Mouse (Mus musculus) MEL (cell line): Measurements from ENCODE around the gene Tnk2. TPM values are rescaled to one million over a fixed set of nuclear protein-coding genes. Genes with fewer than 3 reads are reported as not detected.

Experiments
- DNase-seq: peaks from one replicate; pipeline ENCODE4 v3.0.0; 2011; ENCODE audit warnings: low read depth, low spot score
- H3K27ac ChIP-seq: 2 replicates; pipeline ENCODE4 v1.5.1; 2012; ENCODE audit warnings: low read depth, mild to moderate bottlenecking, control low read depth, low read length, moderate library complexity; ENCODE audit not compliant: control insufficient read depth
- H3K27me3 ChIP-seq, 2 experiments: fragments of 150-350 bp in 1 of 2; sonication (generic) in 1 of 2; 2 replicates each; pipeline ENCODE4 v1.6.1; 2012; ENCODE audit warnings: low read length in 2 of 2, mild to moderate bottlenecking in 2 of 2, improper control_type of control experiment in 1 of 2, moderate library complexity in 1 of 2; ENCODE audit not compliant: insufficient read depth in 2 of 2, control insufficient read depth in 1 of 2
- H3K36me3 ChIP-seq, 2 experiments: 2 replicates each; pipeline ENCODE4 v1.6.1; 2012 to 2014; ENCODE audit warnings: low read length in 2 of 2, improper control_type of control experiment in 1 of 2, inconsistent platforms in 1 of 2, mild to moderate bottlenecking in 1 of 2; ENCODE audit not compliant: insufficient read depth in 2 of 2, control insufficient read depth in 1 of 2
- H3K4me1 ChIP-seq, 2 experiments: fragments of 150-350 bp in 1 of 2; sonication (generic) in 1 of 2; 2 replicates each; pipeline ENCODE4 v1.6.1; 2012; ENCODE audit warnings: low read length in 2 of 2, improper control_type of control experiment in 1 of 2, mild to moderate bottlenecking in 1 of 2; ENCODE audit not compliant: insufficient read depth in 2 of 2, control insufficient read depth in 1 of 2
- H3K4me3 ChIP-seq, 2 experiments: fragments of 150-350 bp in 1 of 2; sonication (generic) in 1 of 2; 2 replicates each; pipeline ENCODE4 v1.5.1; 2012; ENCODE audit warnings: low read depth in 2 of 2, low read length in 2 of 2, mild to moderate bottlenecking in 2 of 2, moderate library complexity in 2 of 2, control low read depth in 1 of 2, improper control_type of control experiment in 1 of 2; ENCODE audit not compliant: control insufficient read depth in 1 of 2, insufficient read depth in 1 of 2
- H3K79me2 ChIP-seq: 2 replicates; pipeline ENCODE4 v1.6.1; 2012; ENCODE audit warnings: mild to moderate bottlenecking, low read length, moderate library complexity; ENCODE audit not compliant: control insufficient read depth, poor library complexity, insufficient read depth
- H3K9ac ChIP-seq: 2 replicates; pipeline ENCODE4 v1.6.1; 2012; ENCODE audit warnings: low read depth, mild to moderate bottlenecking, control low read depth, low read length, moderate library complexity; ENCODE audit not compliant: control insufficient read depth, poor library complexity, severe bottlenecking
- H3K9me3 ChIP-seq: fragments of 150-350 bp; sonication (generic); replicated peaks from 2 replicates; pipeline ENCODE4 v1.6.1; 2012; ENCODE audit warnings: mild to moderate bottlenecking, low read length, improper control_type of control experiment, moderate library complexity; ENCODE audit not compliant: insufficient read depth
- BHLHE40 ChIP-seq: IDR thresholded peaks from 2 replicates; pipeline ENCODE4 v1.6.1; 2012; ENCODE audit warnings: low read depth, mild to moderate bottlenecking, inconsistent platforms, low read length, improper control_type of control experiment, borderline replicate concordance
- CHD2 ChIP-seq: IDR thresholded peaks from 2 replicates; pipeline ENCODE4 v1.6.1; 2011; ENCODE audit warnings: low read length, improper control_type of control experiment
- HCFC1 ChIP-seq: IDR thresholded peaks from 2 replicates; pipeline ENCODE4 v1.6.1; 2012; ENCODE audit warnings: low read depth, mild to moderate bottlenecking, inconsistent platforms, low read length, improper control_type of control experiment, moderate library complexity
- JUND ChIP-seq: IDR thresholded peaks from 2 replicates; pipeline ENCODE4 v1.6.1; 2011; ENCODE audit warnings: low read depth, mild to moderate bottlenecking, improper control_type of control experiment, low read length
- KAT2A ChIP-seq: conservative IDR thresholded peaks from 2 replicates; pipeline ENCODE4 v1.6.1; 2012; ENCODE audit warnings: low read depth, low read length, improper control_type of control experiment, inconsistent platforms
- MEF2A ChIP-seq: IDR thresholded peaks from 2 replicates; pipeline ENCODE4 v1.6.1; 2014; ENCODE audit warnings: low read depth, mild to moderate bottlenecking, inconsistent platforms, low read length, improper control_type of control experiment; ENCODE audit not compliant: poor library complexity, insufficient replicate concordance, severe bottlenecking; ENCODE audit errors: extremely low read depth
- NELFE ChIP-seq: IDR thresholded peaks from 2 replicates; pipeline ENCODE4 v1.6.1; 2011; ENCODE audit warnings: low read depth, low read length, improper control_type of control experiment
- NRF1 ChIP-seq: IDR thresholded peaks from 2 replicates; pipeline ENCODE4 v1.6.1; 2014; ENCODE audit warnings: low read depth, mild to moderate bottlenecking, inconsistent platforms, low read length, improper control_type of control experiment, moderate library complexity; ENCODE audit not compliant: poor library complexity, insufficient read depth, severe bottlenecking
- POLR2AphosphoS2 ChIP-seq: IDR thresholded peaks from 2 replicates; pipeline ENCODE4 v1.6.1; 2011; ENCODE audit warnings: low read length, improper control_type of control experiment
- POLR2AphosphoS5 ChIP-seq: IDR thresholded peaks from 2 replicates; pipeline ENCODE4 v1.6.1; 2012; ENCODE audit warnings: low read depth, borderline replicate concordance, mild to moderate bottlenecking, inconsistent platforms, low read length, moderate library complexity, mixed read lengths
- USF1 ChIP-seq: IDR thresholded peaks from 2 replicates; pipeline ENCODE4 v1.6.1; 2014; ENCODE audit warnings: low read depth, mild to moderate bottlenecking, inconsistent platforms, low read length, improper control_type of control experiment, moderate library complexity
- USF2 ChIP-seq, 2 experiments: IDR thresholded peaks; 2 replicates each; pipeline ENCODE4 v1.6.1; 2011 to 2012; ENCODE audit warnings: improper control_type of control experiment in 2 of 2, low read length in 2 of 2, borderline replicate concordance in 1 of 2, inconsistent platforms in 1 of 2, low read depth in 1 of 2, mild to moderate bottlenecking in 1 of 2; ENCODE audit not compliant: insufficient read depth in 1 of 2
- ZC3H11A ChIP-seq: IDR thresholded peaks from 2 replicates; pipeline ENCODE4 v1.6.1; 2012; ENCODE audit warnings: low read depth, mild to moderate bottlenecking, inconsistent platforms, low read length, improper control_type of control experiment
- ZMIZ1 ChIP-seq: IDR thresholded peaks from 2 replicates; pipeline ENCODE4 v1.6.1; 2012; ENCODE audit warnings: low read depth, mild to moderate bottlenecking, inconsistent platforms, low read length, improper control_type of control experiment, moderate library complexity
- ZNF384 ChIP-seq: IDR thresholded peaks from 2 replicates; pipeline ENCODE4 v1.6.1; 2012; ENCODE audit warnings: low read depth, mild to moderate bottlenecking, inconsistent platforms, low read length, improper control_type of control experiment
- polyA plus RNA-seq, 2 experiments: library from polyadenylated mRNA; stranded (reverse) in 1 of 2; unstranded in 1 of 2; fragments of >175 nt in 1 of 2; fragments of >200 nt in 1 of 2; gene quantifications; 2 replicates each; pipeline versions ENCODE4 v1.2.1 to v1.2.4; 2012; ENCODE audit warnings: low replicate concordance in 2 of 2, low read depth in 1 of 2; ENCODE audit not compliant: insufficient read length in 2 of 2, insufficient read depth in 1 of 2, missing spikeins in 1 of 2
- total RNA-seq: library from RNA; depleted of rRNA; stranded (reverse); fragments of 300-350 nt; gene quantifications from 2 replicates; pipeline ENCODE4 v1.2.3, GENCODE M21; 2012

Tnk2 gene
- total and polyA plus RNA-seq, 3 experiments = 34.8 to 77.0 TPM; not detected in 1

DNA sequence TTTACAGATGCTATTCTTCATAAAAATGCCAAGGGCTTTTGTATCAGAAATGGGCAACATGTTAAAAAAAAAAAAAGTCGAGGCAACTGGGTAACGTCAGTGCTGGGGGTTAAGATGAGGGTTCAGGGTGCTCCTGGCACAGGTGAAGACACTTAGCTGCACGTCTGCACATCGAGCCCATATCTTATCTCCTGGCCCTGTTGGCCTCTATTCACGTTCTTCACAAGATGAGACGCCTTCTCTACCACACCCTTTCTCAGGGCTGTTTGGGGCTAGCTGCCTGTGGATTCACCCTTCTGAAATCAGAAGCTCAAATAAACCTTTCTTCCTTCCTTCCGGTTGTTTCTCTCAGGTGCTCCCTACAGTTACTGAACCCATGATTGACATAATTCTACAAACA is 79.5 kb downstream of the Tnk2 start:
- Histone ChIP-seq H3K4me3 (no peak overlapping the region), H3K36me3 (no peaks in the 10 kb centered on the region), H3K79me2 (no peaks in the 10 kb centered on the region), H3K27ac (no peak overlapping the region), H3K9me3 (no peaks in the 10 kb centered on the region), H3K4me1 (no peaks in the 10 kb centered on the region), H3K9ac (no peak overlapping the region), H3K27me3 (peaks cover 0 to 2% of the 10 kb centered on the region in 2 experiments; a peak in 2 of 4 replicates)
- TF ChIP-seq POLR2AphosphoS5 (no peak), BHLHE40 (no peak), ZNF384 (no peak), ZC3H11A (no peak), ZMIZ1 (no peak), NRF1 (no peak), USF1 (no peak), MEF2A (no peak), NELFE (no peak)
- no peak for DNase-seq

DNA sequence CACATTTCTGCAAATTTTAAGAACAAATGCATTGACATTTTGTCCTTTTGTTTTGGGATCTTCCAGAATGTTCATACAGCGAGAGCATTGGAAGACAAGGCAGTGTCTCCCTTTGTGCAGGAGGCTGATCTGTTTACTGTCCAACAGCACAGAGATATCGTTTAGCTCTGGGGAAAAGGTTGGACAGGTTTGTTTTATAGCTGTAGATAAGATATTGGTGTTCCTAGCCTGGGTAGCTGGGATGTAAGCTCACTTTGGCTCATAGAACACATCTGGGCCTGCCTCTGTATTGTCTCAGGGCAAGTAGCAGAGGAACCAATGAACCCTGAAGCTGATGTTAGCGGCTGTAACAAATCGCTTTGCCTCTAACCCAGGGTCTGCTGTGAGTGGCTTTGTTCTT is 80.1 kb downstream of the Tnk2 start:
- H3K27me3 ChIP-seq = peaks cover 0 to 2% of the 10 kb centered on the region in 2 experiments; a peak in 2 of 4 replicates
- no peak overlapping the region for H3K27ac ChIP-seq
- H3K9me3 ChIP-seq = no peaks in the 10 kb centered on the region
- no peaks in the 10 kb centered on the region for H3K79me2 ChIP-seq
- TF ChIP-seq JUND (no peak), HCFC1 (no peak), POLR2AphosphoS2 (no peak), USF2 (IDR thresholded peaks at IDR 0.05; ENCODE audit: borderline replicate concordance in 1 of 2, insufficient read depth in 1 of 2, low read depth in 1 of 2, low read length in 2 of 2) (no peak), CHD2 (no peak), NELFE (no peak), KAT2A (no peak)
- no peak overlapping the region for H3K9ac ChIP-seq
- no peaks in the 10 kb centered on the region for H3K4me1 ChIP-seq
- DNase-seq = no peak
- H3K36me3 ChIP-seq = no peaks in the 10 kb centered on the region
- no peak overlapping the region for H3K4me3 ChIP-seq
